Mouse (Mus musculus): ENCODE measurements around the gene Spsb2. TPM values are rescaled to one million over a fixed set of nuclear protein-coding genes. Genes with fewer than 3 reads are reported as not detected.
"Not testable (repeated sequence)": the region's sequence is repeated elsewhere in the genome, so short reads cannot be mapped to it uniquely, and the experiment has no call there.

The Spsb2 gene
- polyA plus RNA-seq, 1 experiment from 2014 or later, result 18.9 TPM

- Histone ChIP-seq H3K36me3 (ENCODE audit: control insufficient read depth, insufficient read depth, low read length) (peaks cover 12% of the 10 kb centered on the region), H3K4me1 (replicated peaks; ENCODE audit: control insufficient read depth, insufficient read depth) (peaks cover 2% of the 10 kb centered on the region; the same call in 1 of the 2 replicates), H3K27me3 (ENCODE audit: control insufficient read depth, insufficient read depth, low read length) (no peaks in the 10 kb centered on the region), H3K9ac (ENCODE audit: low read length) (no peak overlapping the region), H3K27ac (replicated peaks) (peak overlapping the region; percentile 95), H3K9me3 (ENCODE audit: control insufficient read depth, low read length) (no peaks in the 10 kb centered on the region), H3K4me2 (replicated peaks; ENCODE audit: low read depth) (no peak overlapping the region), H3K4me3 (ENCODE audit: low read depth, low read length) (no peak overlapping the region)
- TF ChIP-seq CTCF (IDR thresholded peaks at IDR 0.05; ENCODE audit: low read depth) (no peak), EP300 (optimal IDR thresholded peaks at IDR 0.05) (no peak)
- WGBS, result 62% methylated on average over 4 of the region's 4 CpGs
- DNase-seq (ENCODE audit: low spot score) (no peak), ATAC-seq (ENCODE audit: low FRiP score, low TSS enrichment) (no peak)
Observed at GRCm38 (mm10) chr6:124807366-124807765, 1.1 kb upstream of the Spsb2 start.

GRCm38 (mm10) chr6:124807986-124808357 lies 489 bp upstream of the Spsb2 start:
- TF ChIP-seq EP300 (optimal IDR thresholded peaks at IDR 0.05) (no peak), CTCF (IDR thresholded peaks at IDR 0.05; ENCODE audit: low read depth) (no peak)
- Histone ChIP-seq H3K9me3 (ENCODE audit: control insufficient read depth, low read length) (no peaks in the 10 kb centered on the region), H3K4me2 (replicated peaks; ENCODE audit: low read depth) (peak overlapping the region; percentile 96), H3K4me1 (replicated peaks; ENCODE audit: control insufficient read depth, insufficient read depth) (peaks cover 2% of the 10 kb centered on the region; the same call in 1 of the 2 replicates), H3K4me3 (ENCODE audit: low read depth, low read length) (peak overlapping the region; percentile 65), H3K9ac (ENCODE audit: low read length) (no peak overlapping the region; the same call in 1 of the 2 replicates), H3K36me3 (ENCODE audit: control insufficient read depth, insufficient read depth, low read length) (peaks cover 12% of the 10 kb centered on the region), H3K27ac (replicated peaks) (peak overlapping the region; percentile 95), H3K27me3 (ENCODE audit: control insufficient read depth, insufficient read depth, low read length) (no peaks in the 10 kb centered on the region)
- WGBS, result 65% methylated on average over 6 of the region's 6 CpGs
- ATAC-seq (ENCODE audit: low FRiP score, low TSS enrichment), result no peak
- no peak for DNase-seq (ENCODE audit: low spot score)

DNA sequence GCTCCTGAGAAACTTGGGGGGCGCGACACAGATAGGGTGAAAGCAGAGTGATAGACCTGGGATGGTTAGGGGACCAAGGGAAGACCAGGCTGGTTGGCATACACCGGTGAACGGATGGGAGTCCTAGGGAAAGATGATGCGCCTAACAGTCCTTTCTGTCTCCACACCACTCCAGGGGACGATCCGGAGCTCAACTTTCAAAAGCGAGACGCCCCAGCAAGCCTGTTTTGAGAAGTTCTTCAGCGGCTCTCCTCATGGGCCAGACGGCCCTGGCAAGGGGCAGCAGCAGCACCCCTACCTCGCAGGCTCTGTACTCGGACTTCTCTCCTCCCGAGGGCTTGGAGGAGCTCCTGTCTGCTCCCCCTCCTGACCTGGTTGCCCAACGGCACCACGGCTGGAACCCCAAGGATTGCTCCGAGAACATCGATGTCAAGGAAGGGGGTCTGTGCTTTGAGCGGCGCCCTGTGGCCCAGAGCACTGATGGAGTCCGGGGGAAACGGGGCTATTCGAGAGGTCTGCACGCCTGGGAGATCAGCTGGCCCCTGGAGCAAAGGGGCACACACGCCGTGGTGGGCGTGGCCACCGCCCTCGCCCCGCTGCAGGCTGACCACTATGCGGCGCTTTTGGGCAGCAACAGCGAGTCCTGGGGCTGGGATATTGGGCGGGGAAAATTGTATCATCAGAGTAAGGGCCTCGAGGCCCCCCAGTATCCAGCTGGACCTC lies 752 bp downstream of the Spsb2 start:
- Histone ChIP-seq H3K27me3 (ENCODE audit: control insufficient read depth, insufficient read depth, low read length) (no peaks in the 10 kb centered on the region), H3K36me3 (ENCODE audit: control insufficient read depth, insufficient read depth, low read length) (peaks cover 12% of the 10 kb centered on the region), H3K4me1 (replicated peaks; ENCODE audit: control insufficient read depth, insufficient read depth) (peaks cover 3% of the 10 kb centered on the region), H3K4me3 (ENCODE audit: low read depth, low read length) (peak overlapping the region; percentile 65), H3K4me2 (replicated peaks; ENCODE audit: low read depth) (peak overlapping the region; percentile 96), H3K9ac (ENCODE audit: low read length) (peak overlapping the region; percentile 78), H3K9me3 (ENCODE audit: control insufficient read depth, low read length) (no peaks in the 10 kb centered on the region), H3K27ac (replicated peaks) (peak overlapping the region; percentile 95)
- TF ChIP-seq EP300 (optimal IDR thresholded peaks at IDR 0.05) (no peak), CTCF (IDR thresholded peaks at IDR 0.05; ENCODE audit: low read depth) (peak; percentile 88)
- ATAC-seq (ENCODE audit: low FRiP score, low TSS enrichment), result 0 out of 2 replicates have a peak, but pooled peaks have one; percentile 2
- WGBS, result 1% methylated on average over 35 of the region's 35 CpGs
- DNase-seq (ENCODE audit: low spot score), result peak; percentile 91

- DNase-seq (ENCODE audit: low spot score), result no peak
- 42% methylated on average over 14 of the region's 14 CpGs for WGBS
- Histone ChIP-seq H3K27ac (replicated peaks) (peak overlapping the region; percentile 95), H3K36me3 (ENCODE audit: control insufficient read depth, insufficient read depth, low read length) (peaks cover 12% of the 10 kb centered on the region), H3K9ac (ENCODE audit: low read length) (peak overlapping the region; percentile 78), H3K4me1 (replicated peaks; ENCODE audit: control insufficient read depth, insufficient read depth) (peaks cover 6% of the 10 kb centered on the region), H3K27me3 (ENCODE audit: control insufficient read depth, insufficient read depth, low read length) (no peaks in the 10 kb centered on the region), H3K4me2 (replicated peaks; ENCODE audit: low read depth) (peak overlapping the region; percentile 96), H3K4me3 (ENCODE audit: low read depth, low read length) (peak overlapping the region; percentile 65), H3K9me3 (ENCODE audit: control insufficient read depth, low read length) (no peaks in the 10 kb centered on the region)
- ATAC-seq (ENCODE audit: low FRiP score, low TSS enrichment), result no peak
- no peak for TF ChIP-seq EP300 (optimal IDR thresholded peaks at IDR 0.05)
- no peak for TF ChIP-seq CTCF (IDR thresholded peaks at IDR 0.05; ENCODE audit: low read depth)
Observed at GRCm38 (mm10) chr6:124809775-124810538, 1.5 kb downstream of the Spsb2 start.

DNA sequence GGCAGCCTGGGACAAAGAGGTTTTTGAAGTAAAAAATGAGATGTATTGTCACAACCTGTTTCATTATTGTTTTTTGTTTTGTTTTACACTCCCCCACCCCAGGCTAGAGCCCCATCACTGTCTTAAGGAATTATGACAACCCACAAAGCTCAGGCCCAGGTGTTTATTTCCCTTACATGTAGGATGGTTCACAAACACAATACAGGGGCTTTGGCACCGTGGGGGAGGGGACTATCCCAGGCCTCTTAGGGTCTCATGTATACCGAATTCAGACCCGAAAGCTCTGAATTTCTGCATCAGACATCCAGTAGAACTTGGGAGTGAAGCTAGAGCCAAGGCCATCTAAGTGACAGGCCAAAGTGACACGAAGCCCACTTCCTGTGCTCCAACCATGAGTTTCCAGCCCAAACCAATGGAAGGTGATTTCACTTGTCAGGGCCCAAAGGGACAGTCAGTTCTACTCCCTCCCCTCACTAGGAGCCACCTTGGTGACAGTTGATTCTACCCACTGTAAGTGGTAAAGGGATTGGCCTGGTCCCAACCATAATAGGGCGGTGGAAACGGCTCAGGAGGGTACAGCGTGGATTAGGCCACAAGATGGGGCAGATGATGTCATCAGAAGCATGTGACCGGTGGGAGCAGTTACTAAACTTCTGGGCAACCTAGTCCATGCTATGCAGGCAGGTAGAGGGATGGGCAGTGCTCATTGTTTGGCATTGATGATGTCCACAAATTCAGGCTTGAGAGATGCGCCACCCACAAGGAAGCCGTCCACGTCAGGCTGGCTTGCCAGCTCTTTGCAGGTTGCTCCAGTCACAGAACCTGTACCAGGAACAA lies 2.3 kb downstream of the Spsb2 start:
- not testable (repeated sequence) for H3K27me3 ChIP-seq (ENCODE audit: control insufficient read depth, insufficient read depth, low read length); H3K4me1 ChIP-seq (replicated peaks; ENCODE audit: control insufficient read depth, insufficient read depth); ATAC-seq (ENCODE audit: low FRiP score, low TSS enrichment); H3K4me2 ChIP-seq (replicated peaks; ENCODE audit: low read depth); H3K9ac ChIP-seq (ENCODE audit: low read length); H3K9me3 ChIP-seq (ENCODE audit: control insufficient read depth, low read length); H3K4me3 ChIP-seq (ENCODE audit: low read depth, low read length); DNase-seq (ENCODE audit: low spot score)
- Histone ChIP-seq H3K36me3 (ENCODE audit: control insufficient read depth, insufficient read depth, low read length) (peaks cover 16% of the 10 kb centered on the region), H3K27ac (replicated peaks) (peak overlapping the region; percentile 95; the same call in 1 of the 2 replicates)
- 86% methylated on average over 11 of the region's 11 CpGs for WGBS
